Mouse (Mus musculus) midbrain, embryonic 15.5 days (tissue): Measurements from ENCODE around the gene Gm10837. TPM values are rescaled to one million over a fixed set of nuclear protein-coding genes. Genes with fewer than 3 reads are reported as not detected.

ENCODE experiments used
- ATAC-seq: fragments of 200-750 bp; cut with Nextera tagmentation; replicated peaks from 2 replicates; pipeline ENCODE4 v1.8.0; 2017; ENCODE audit warnings: moderate TSS enrichment
- H3K27ac ChIP-seq: fragments of 300-500 bp; sonication (generic); 2 replicates; pipeline ENCODE4 v1.5.1; 2015; ENCODE audit warnings: mild to moderate bottlenecking, inconsistent platforms
- H3K27me3 ChIP-seq: fragments of 300-500 bp; sonication (generic); replicated peaks from 2 replicates; pipeline ENCODE4 v1.6.1; 2015; ENCODE audit warnings: inconsistent platforms
- H3K36me3 ChIP-seq: fragments of 300-500 bp; sonication (generic); replicated peaks from 2 replicates; pipeline ENCODE4 v1.6.1; 2015; ENCODE audit warnings: inconsistent platforms
- H3K4me1 ChIP-seq: fragments of 300-500 bp; sonication (generic); 2 replicates; pipeline ENCODE4 v1.6.1; 2015; ENCODE audit warnings: inconsistent platforms
- H3K4me2 ChIP-seq: fragments of 300-500 bp; sonication (generic); 2 replicates; pipeline ENCODE4 v1.6.1; 2015; ENCODE audit warnings: inconsistent platforms, mild to moderate bottlenecking, moderate library complexity
- H3K4me3 ChIP-seq: fragments of 300-500 bp; sonication (generic); 2 replicates; pipeline ENCODE4 v1.5.1; 2015; ENCODE audit warnings: mild to moderate bottlenecking, inconsistent platforms
- H3K9ac ChIP-seq: fragments of 300-500 bp; sonication (generic); 2 replicates; pipeline ENCODE4 v1.6.1; 2015; ENCODE audit warnings: mild to moderate bottlenecking, inconsistent platforms
- H3K9me3 ChIP-seq: fragments of 300-500 bp; sonication (generic); 2 replicates; pipeline ENCODE4 v1.6.1; 2016; ENCODE audit warnings: inconsistent platforms
- WGBS: fragments of 180-500 bp; shearing (Covaris S2); methylation state at CpG from one replicate; pipeline ENCODE4 v1.1.7; 2015; ENCODE audit warnings: mixed read lengths; 5-methylcytosine and 5-hydroxymethylcytosine counted together
- polyA plus RNA-seq: library from polyadenylated mRNA; unstranded; fragments of >200 nt; fragmentation: Nextera tagmentation; extraction: Ambion mirVana; gene quantifications from 2 replicates; pipeline ENCODE4 v1.2.1, GENCODE M21; 2015

The Gm10837 gene
- polyA plus RNA-seq = 0.51 and 0.77 TPM in 2 replicates

DNA sequence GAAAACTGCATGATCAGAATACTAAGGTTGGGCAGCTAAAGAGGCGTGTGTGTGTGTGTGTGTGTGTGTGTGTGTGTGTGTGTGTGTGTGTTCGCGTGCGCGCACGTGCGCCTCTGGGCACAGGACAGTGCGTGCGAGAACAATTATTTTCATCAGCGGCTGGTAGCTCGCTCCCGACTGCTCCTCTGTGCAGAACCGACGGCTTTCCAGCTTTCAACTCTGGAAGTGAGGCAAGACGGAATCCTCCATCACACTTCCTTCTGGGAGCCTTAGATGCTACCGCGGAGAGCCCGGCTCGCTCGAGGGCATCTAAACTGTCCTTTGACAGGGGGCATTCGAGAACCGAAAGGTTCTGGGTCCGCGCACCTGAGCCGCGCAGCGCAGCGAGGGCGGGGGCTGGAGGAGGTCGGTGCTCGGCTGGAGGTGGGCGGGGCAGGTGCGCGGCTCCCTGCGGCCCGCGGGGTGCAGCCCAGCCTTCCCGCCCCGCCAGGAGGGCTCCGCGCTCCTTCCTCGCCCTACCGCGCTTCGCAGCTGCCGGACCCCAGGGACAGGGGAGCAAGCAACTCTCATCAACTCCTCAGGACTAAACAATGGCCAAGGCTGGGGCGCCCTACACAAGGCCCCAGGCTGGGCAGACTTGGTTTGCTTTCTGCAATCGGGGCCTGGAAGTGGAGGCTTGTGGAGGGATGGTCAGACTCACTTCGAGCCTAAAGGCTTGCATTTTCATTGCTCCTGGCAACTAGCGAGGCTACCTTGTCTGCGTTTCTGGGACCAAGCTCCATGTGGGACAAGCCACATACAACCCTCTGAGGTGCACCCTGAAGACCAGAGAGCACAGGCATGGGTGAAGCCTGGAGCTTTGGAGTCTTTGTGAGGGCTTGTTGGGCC, at the start of gene Gm10837:
TSS of gene Gm10837 (plus strand) at position 146 of the 888 bp plus-strand sequence.
- no peaks in the 10 kb centered on the region for H3K36me3 ChIP-seq
- peaks cover 7% of the 10 kb centered on the region for H3K4me1 ChIP-seq
- peak within 1 kb of the TSS; percentile 25 for H3K4me3 ChIP-seq
- 2% methylated on average over 51 of the region's 51 CpGs for WGBS
- no peak within 1 kb of the TSS for H3K9ac ChIP-seq
- peak within 1 kb of the TSS; percentile 34 for H3K4me2 ChIP-seq
- peak within 1 kb of the TSS; percentile 55 for H3K27ac ChIP-seq
- H3K9me3 ChIP-seq = no peaks in the 10 kb centered on the region
- peaks cover 39% of the 10 kb centered on the region for H3K27me3 ChIP-seq
- peak; percentile 74 for ATAC-seq

DNA sequence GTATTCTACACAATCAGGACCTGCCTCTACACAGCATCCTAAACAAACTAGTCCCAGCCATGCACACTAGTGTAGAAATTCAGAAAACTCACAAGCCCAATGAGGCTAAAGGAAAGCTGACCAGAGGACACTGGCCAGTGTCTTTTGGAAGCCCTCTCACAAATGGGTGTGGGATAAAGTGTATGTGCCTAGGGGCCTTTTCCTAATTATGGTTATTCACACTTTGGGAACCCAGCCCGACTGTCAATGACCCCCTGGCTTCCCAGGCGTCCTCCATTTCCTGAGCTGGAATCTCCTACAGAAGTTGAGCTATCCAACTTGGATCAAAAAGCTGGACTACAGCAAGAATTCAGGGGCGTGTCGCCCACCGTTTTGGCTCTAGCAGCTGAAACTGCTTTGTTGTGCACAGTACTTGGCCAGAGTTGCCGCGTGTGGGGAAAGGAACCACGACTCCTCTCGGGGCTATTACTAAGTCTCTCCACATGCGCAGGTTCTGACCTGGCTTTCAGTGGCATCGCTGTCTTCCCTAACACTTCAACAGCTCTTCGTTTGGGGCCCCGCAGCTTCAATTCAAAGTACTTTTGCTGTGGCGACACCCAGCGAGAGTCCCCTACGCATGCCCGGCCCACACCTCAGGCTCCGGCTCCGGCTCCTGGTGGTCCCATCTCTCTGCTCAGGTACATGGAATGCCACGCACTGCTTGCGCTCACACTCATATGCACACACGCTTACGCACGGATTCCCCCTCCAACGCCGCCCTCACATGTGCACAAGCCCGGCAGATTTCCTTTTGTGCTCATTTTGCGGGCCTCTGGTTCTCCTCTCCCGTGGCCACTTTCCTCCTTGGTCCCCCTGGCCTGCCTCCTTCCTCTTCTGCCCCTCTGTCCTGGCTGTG, 40.5 kb upstream of the Gm10837 start:
- 2% methylated on average over 29 of the region's 29 CpGs for WGBS
- Histone ChIP-seq H3K36me3 (no peaks in the 10 kb centered on the region), H3K4me1 (peaks cover 30% of the 10 kb centered on the region), H3K27me3 (peaks cover 65% of the 10 kb centered on the region), H3K4me2 (peak overlapping the region; percentile 57), H3K4me3 (peak overlapping the region; percentile 35), H3K9me3 (no peaks in the 10 kb centered on the region), H3K27ac (peak overlapping the region; percentile 63), H3K9ac (0 out of 2 replicates have a peak overlapping the region, but pooled peaks have one; percentile 3)
- ATAC-seq = 0 out of 2 replicates have a peak, but pooled peaks have one; percentile 10

DNA sequence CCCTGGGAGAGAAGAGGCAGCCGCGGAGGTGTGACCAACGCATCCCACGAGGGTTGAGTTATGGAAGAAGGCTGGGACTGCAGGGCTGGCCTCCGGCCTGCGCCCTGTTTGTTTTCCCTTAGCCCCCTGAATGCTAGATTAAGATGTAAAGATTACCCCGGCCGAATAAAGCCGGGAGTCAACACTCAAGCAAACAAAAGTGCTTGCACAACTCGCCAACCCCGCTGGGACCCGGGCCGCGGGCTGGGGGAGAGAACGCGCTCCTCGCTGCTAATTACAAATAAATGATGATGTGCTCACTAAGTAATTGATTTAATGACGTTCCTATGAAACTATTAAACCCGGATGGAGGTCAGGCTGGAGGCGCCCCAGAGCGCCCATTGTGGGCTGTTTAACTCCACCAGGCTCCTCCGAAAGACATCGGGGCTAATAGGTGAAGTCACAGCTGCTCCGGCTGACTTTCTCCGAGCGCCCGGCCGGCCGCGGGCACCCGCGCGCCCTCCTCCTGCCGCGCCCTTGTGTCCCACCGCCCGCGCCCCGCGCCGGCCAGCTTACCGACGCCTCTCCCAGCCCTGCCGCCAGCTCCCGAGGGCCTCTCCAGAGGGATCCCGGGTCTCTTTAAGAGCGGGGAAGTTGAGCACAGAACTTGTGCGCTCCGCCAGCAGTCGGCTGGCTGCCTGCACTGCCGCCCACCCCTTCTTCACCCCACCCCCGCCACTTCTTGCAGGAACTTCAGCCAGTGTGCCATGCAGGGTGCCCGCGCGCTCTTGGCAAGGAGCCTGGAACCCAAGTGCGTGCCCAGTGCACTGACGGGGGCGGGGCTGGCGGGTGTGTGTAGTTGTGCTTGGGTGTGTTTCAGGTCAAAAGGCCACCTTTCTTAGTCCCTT, 39.6 kb upstream of the Gm10837 start, which contains the start of gene Gm5089:
TSS of gene Gm5089 (minus strand) at position 620 of the 887 bp plus-strand sequence.
- Histone ChIP-seq H3K27me3 (peaks cover 69% of the 10 kb centered on the region), H3K4me3 (peak within 1 kb of the TSS; percentile 35), H3K4me1 (peaks cover 30% of the 10 kb centered on the region), H3K9ac (peak within 1 kb of the TSS; percentile 3; the same call in 1 of the 2 replicates), H3K27ac (peak within 1 kb of the TSS; percentile 63), H3K36me3 (no peaks in the 10 kb centered on the region), H3K9me3 (no peaks in the 10 kb centered on the region), H3K4me2 (peak within 1 kb of the TSS; percentile 57)
- peak; percentile 35; the same call in 1 of the 2 replicates for ATAC-seq
- WGBS = under 1% methylated on average over 59 of the region's 59 CpGs

DNA sequence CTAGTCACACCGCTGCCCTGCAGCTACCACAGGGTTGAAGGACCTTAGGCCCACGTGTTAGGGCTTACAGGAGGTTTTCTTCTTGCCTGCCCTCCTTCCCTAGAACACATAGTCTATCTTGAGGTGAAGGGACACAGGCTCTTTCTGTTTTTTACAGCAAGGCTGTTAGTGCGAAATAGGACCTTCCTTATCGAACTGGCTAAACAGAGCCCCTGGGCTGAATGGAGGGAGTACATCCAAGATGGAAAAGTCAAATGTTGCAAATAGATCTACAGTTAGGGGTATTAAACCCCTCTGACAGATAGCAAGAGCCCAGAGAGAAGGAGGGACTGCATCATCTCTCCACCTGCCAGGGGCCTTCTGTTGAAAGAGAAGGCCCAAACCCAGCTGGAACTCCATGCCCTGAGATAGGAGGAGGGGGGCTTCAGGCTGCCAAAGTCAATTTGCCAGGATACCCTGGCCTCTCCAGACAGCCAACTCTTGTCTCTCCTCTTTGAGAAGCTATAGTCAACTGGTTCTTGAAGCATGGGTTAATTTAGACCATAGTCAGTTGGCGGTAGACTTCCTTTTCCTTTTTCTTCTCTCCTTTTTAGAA, 38.7 kb upstream of the Gm10837 start:
- Histone ChIP-seq H3K36me3 (no peaks in the 10 kb centered on the region), H3K9ac (no peak overlapping the region), H3K4me3 (no peak overlapping the region), H3K4me1 (peaks cover 30% of the 10 kb centered on the region), H3K4me2 (no peak overlapping the region), H3K27me3 (peaks cover 70% of the 10 kb centered on the region), H3K27ac (peak overlapping the region; percentile 63; the same call in 1 of the 2 replicates), H3K9me3 (no peaks in the 10 kb centered on the region)
- 50% methylated on average over 5 of the region's 5 CpGs for WGBS
- no peak for ATAC-seq

DNA sequence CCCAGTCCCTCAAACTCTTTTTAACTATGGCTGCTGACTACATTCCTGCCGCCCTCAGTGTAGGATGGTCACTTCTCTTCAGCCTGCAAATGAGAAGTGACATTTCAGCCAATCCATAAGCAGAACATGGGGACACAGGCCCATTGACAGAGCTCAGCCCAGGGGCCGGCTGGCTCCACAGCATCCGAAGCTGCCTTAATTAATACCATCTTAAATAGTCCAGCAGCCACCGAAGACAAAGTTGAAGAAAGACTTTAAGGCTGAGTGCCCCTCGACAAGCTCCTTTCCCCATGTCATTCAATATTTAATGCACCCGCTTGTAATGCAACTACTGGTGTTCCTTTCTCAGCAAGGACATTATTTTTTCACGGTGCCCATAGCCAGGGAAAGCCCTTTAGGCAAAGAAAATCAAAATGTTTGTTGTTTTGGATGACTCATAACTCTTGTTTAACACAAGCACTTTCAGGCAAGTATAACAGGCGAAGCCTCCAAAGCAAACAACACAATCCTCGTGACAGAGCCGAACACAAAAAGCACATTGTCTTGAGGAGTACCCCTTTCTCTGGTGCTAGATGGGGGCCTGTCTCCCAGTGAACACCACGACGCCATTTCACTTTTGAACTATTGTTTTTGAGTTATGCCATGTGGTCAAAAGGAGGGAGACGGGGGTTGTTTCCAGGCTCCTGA, 37.5 kb upstream of the Gm10837 start:
- Histone ChIP-seq H3K4me2 (peak overlapping the region; percentile 40; the same call in 1 of the 2 replicates), H3K9me3 (no peaks in the 10 kb centered on the region), H3K9ac (no peak overlapping the region), H3K4me3 (no peak overlapping the region), H3K36me3 (no peaks in the 10 kb centered on the region), H3K4me1 (peaks cover 30% of the 10 kb centered on the region), H3K27ac (peak overlapping the region; percentile 70), H3K27me3 (peaks cover 61% of the 10 kb centered on the region)
- WGBS = 5% methylated on average over 13 of the region's 13 CpGs
- ATAC-seq = no peak; the same call in 1 of the 2 replicates

DNA sequence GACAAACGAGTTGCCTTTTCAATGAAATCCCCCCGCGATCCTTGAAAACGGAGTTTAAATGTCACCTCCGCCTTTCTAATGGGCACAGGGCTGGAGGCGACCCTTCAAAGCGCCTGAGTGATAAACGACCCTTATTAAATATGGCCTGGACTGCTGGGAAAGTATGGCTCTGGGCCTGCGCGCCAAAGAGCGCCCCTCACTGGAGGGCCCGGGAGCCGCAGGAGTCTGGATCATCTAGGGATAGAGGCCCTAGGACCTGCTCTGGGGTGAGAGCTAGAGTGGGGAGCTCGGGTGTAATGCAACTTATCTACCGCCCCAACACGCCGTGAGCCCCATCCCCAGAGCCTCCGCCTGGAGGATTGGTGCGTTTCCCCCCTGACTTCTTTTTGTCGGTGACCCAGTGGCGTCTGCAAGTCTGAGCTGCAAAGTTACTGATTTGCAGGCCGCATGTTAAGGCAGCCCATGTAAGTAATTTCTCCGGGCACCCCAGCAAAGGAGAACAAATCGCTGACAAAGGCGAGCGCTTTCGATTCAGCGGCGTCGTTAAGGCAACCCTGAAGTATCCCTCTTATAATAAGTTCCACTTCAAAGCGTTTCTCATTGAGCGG, 36.9 kb upstream of the Gm10837 start:
- Histone ChIP-seq H3K36me3 (no peaks in the 10 kb centered on the region), H3K9me3 (no peaks in the 10 kb centered on the region), H3K4me1 (peaks cover 30% of the 10 kb centered on the region), H3K27ac (peak overlapping the region; percentile 70), H3K4me2 (peak overlapping the region; percentile 40), H3K9ac (no peak overlapping the region), H3K4me3 (0 out of 2 replicates have a peak overlapping the region, but pooled peaks have one; percentile 14), H3K27me3 (peaks cover 56% of the 10 kb centered on the region)
- WGBS = under 1% methylated on average over 32 of the region's 32 CpGs
- ATAC-seq = peak; percentile 59

DNA sequence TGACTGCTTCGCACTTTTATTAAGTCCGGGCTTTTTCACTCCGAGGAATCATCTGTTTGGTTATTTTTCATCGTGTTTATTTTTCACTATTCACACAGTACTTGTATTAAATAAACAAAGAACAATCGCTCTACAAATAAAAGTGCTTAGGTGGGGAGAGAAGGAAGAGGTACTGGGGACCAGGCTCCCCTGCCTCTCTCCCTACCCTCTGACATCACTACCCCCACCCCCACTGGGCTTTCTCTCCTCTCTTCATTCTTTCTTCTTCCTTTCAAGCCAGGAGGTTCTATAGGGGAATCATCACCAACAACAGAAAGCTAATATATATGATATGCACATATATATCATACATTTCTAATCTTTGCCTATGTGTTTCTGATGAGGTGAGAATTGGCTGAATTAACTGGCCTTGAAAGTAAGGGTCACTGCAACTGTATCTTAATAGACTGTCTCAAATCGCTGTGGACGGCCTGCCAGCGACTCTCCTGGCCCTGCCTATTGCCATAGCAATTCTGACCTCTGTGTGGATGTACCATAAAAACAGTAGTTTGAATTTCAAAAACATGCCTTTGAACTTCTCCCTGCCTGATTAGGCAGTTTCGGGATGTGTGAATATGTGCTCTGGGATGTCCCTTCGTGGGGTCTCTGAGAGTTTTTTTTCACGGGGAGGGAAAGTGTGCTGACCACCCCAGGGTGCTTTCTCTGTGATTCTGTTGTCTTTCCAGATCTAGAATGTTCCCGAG, 36.2 kb upstream of the Gm10837 start:
- peak; percentile 48; the same call in 1 of the 2 replicates for ATAC-seq
- WGBS = 7% methylated on average over 12 of the region's 12 CpGs
- H3K9me3 ChIP-seq = no peaks in the 10 kb centered on the region
- peak overlapping the region; percentile 40 for H3K4me2 ChIP-seq
- no peaks in the 10 kb centered on the region for H3K36me3 ChIP-seq
- H3K27ac ChIP-seq = peak overlapping the region; percentile 70
- H3K27me3 ChIP-seq = peaks cover 51% of the 10 kb centered on the region
- H3K4me1 ChIP-seq = peaks cover 30% of the 10 kb centered on the region
- H3K9ac ChIP-seq = no peak overlapping the region
- no peak overlapping the region for H3K4me3 ChIP-seq

DNA sequence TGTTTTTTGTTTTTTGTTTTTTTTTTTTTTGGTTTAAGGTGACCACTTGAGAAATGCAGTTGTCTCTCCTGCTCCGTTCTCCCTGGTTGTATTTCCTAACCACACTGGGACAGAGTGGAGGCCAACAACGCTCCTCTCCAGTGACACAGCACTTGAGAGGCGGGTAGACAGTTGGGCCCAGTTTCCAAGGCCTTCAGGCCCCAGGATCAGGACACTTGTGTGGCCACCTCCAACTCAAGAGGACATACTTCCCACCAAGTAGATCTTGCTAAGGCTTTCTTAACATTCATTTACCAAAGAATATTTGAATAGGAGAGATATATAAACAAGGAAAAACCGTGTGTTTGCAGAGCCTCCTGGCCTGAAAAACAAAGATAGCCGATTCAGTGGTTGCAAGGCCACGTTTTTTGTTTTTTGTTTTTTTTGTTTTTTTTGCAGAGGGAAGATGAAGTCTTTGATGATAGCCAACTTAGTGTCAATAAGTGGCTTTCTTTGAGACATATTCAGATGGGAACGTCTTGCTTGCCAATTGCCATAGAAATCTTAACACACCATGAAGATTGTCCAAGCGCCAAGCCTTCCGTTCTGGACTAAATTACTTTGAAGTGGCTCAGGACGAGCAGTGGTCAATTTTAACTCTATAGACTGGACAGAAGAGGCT, 35.4 kb upstream of the Gm10837 start:
- no peak overlapping the region for H3K9ac ChIP-seq
- 22% methylated on average over 10 of the region's 10 CpGs for WGBS
- H3K27me3 ChIP-seq = peaks cover 47% of the 10 kb centered on the region
- 0 out of 2 replicates have a peak overlapping the region, but pooled peaks have one; percentile 70 for H3K27ac ChIP-seq
- H3K9me3 ChIP-seq = no peaks in the 10 kb centered on the region
- no peak overlapping the region for H3K4me3 ChIP-seq
- peaks cover 30% of the 10 kb centered on the region for H3K4me1 ChIP-seq
- H3K36me3 ChIP-seq = no peaks in the 10 kb centered on the region
- no peak overlapping the region for H3K4me2 ChIP-seq
- ATAC-seq = no peak

DNA sequence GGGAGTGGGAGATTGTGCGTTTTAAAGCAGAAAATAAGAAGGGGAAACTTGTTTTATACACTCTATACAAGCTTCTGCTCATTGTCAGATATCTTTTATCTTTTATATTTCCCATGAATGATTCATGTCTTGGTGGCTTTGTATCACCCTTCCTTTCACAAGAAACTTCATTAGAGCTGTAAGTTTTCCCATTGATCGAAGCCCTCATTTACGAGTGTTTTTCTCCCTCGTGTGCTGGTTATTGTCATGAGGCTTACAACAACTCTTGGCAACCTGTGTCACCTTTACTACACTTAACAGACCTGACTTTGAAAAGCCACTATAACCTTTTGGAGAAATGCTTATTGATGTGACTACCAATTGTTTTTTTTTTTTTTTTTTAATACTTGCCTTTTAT, 34.8 kb upstream of the Gm10837 start:
- 14% methylated on average over 4 of the region's 4 CpGs for WGBS
- Histone ChIP-seq H3K4me2 (no peak overlapping the region), H3K27me3 (peaks cover 47% of the 10 kb centered on the region), H3K9ac (no peak overlapping the region), H3K36me3 (no peaks in the 10 kb centered on the region), H3K27ac (no peak overlapping the region), H3K9me3 (no peaks in the 10 kb centered on the region), H3K4me3 (no peak overlapping the region), H3K4me1 (peaks cover 25% of the 10 kb centered on the region)
- no peak for ATAC-seq
